In the genomic region with DNA sequence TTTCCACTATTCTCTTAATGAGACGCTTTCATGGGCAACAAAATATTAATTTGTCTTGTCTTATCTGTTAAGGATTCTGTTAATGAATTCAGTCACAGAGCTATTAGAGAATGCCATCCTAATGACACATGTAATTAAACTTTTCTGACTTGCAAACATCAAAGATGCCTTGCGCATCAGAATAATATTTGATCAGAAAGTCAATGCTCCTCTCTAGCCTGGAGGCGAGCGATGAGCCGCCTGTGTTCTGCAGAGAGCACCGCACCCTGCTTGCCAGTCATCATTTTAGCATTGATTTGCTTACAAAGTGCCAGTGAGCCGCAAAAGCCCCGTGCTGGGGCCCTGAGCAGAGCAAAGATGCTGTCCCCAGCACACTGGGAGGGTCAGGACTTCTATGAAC, we compare ENCODE assay signal across 21 mouse cellular contexts.
DNase-seq lines count a peak whose midpoint lies in the region; ATAC-seq lines count a peak whose summit lies in the region.
"Had no signal": no experiment of that assay in that cellular context is flagged by ENCODE, and none has a peak within 500 bp of the region (broad histone marks: within the 10 kb centered on the region; RNA-seq: fewer than 3 reads in every experiment).

No protein-coding gene starts in this region.

- H3K9ac ChIP-seq in forebrain, embryonic 14.5 days (ENCODE audit: low read length): no peak overlapping the region
- no peak overlapping the region for H3K9ac ChIP-seq in forebrain, embryonic 11.5 days (ENCODE audit: low read length)
- no peak overlapping the region for H3K9ac ChIP-seq in hindbrain, embryonic 16.5 days (ENCODE audit: low read depth, low read length)
- no peak overlapping the region for H3K9ac ChIP-seq in hindbrain, embryonic 14.5 days
- H3K9ac ChIP-seq in midbrain, embryonic 16.5 days (ENCODE audit: low read depth, low read length): no peak overlapping the region
- H3K9ac ChIP-seq: embryonic facial prominence, embryonic 13.5 days; heart, embryonic 12.5 days; intestine, embryonic 15.5 days had no signal

- no peaks in the 10 kb centered on the region for H3K9me3 ChIP-seq in forebrain, embryonic 14.5 days (replicated peaks; ENCODE audit: control insufficient read depth, low read length)
- H3K9me3 ChIP-seq in forebrain, embryonic 11.5 days (ENCODE audit: control insufficient read depth, low read length): no peaks in the 10 kb centered on the region
- H3K9me3 ChIP-seq in hindbrain, embryonic 16.5 days (ENCODE audit: control insufficient read depth, low read length): no peaks in the 10 kb centered on the region
- H3K9me3 ChIP-seq in hindbrain, embryonic 14.5 days (ENCODE audit: control insufficient read depth, low read length): no peaks in the 10 kb centered on the region
- H3K9me3 ChIP-seq in midbrain, embryonic 16.5 days (replicated peaks; ENCODE audit: control insufficient read depth, low read length, poor library complexity, severe bottlenecking): no peaks in the 10 kb centered on the region
- no peaks in the 10 kb centered on the region for H3K9me3 ChIP-seq in midbrain, embryonic 10.5 days (replicated peaks)
- H3K9me3 ChIP-seq: embryonic facial prominence, embryonic 13.5 days; heart, embryonic 12.5 days; hindbrain, embryonic 10.5 days; intestine, embryonic 15.5 days had no signal

- no peak overlapping the region for H3K4me2 ChIP-seq in forebrain, embryonic 14.5 days (ENCODE audit: low read length)
- H3K4me2 ChIP-seq in forebrain, embryonic 11.5 days (ENCODE audit: low read depth, low read length, severe bottlenecking): no peak overlapping the region
- no peak overlapping the region for H3K4me2 ChIP-seq in hindbrain, embryonic 16.5 days (ENCODE audit: low read length)
- H3K4me2 ChIP-seq in hindbrain, embryonic 14.5 days (replicated peaks): no peak overlapping the region
- H3K4me2 ChIP-seq in midbrain, embryonic 16.5 days (ENCODE audit: low read length): no peak overlapping the region
- H3K4me2 ChIP-seq: embryonic facial prominence, embryonic 13.5 days; heart, embryonic 12.5 days; intestine, embryonic 15.5 days had no signal

- DNase-seq in forebrain, embryonic 14.5 days (ENCODE audit: low spot score): peak; percentile 15
- no peak for DNase-seq in forebrain, embryonic 11.5 days (ENCODE audit: low spot score)
- DNase-seq in hindbrain, embryonic 14.5 days (ENCODE audit: low spot score): no peak
- DNase-seq in midbrain, embryonic 10.5 days (ENCODE audit: low spot score): no peak
- DNase-seq in kidney, postnatal 14 days: no peak
- DNase-seq: adrenal gland, postnatal 14 days; B cell, adult 2 months; cerebellum, adult 18-20 months; cerebellum, adult 9-11 months; cerebellum, postnatal 36 days; gastrocnemius, adult 2 months; gastrocnemius, postnatal 25 days had no signal

- H3K36me3 ChIP-seq in forebrain, embryonic 14.5 days (ENCODE audit: control insufficient read depth, insufficient read depth, low read length): no peaks in the 10 kb centered on the region
- no peaks in the 10 kb centered on the region for H3K36me3 ChIP-seq in forebrain, embryonic 11.5 days (ENCODE audit: control insufficient read depth, insufficient read depth, low read length)
- H3K36me3 ChIP-seq in hindbrain, embryonic 16.5 days (ENCODE audit: control insufficient read depth, insufficient read depth, low read length): no peaks in the 10 kb centered on the region
- no peaks in the 10 kb centered on the region for H3K36me3 ChIP-seq in hindbrain, embryonic 14.5 days (replicated peaks; ENCODE audit: control insufficient read depth, insufficient read depth)
- H3K36me3 ChIP-seq in midbrain, embryonic 16.5 days (ENCODE audit: control insufficient read depth, insufficient read depth, low read length): no peaks in the 10 kb centered on the region
- no peaks in the 10 kb centered on the region for H3K36me3 ChIP-seq in midbrain, embryonic 10.5 days
- H3K36me3 ChIP-seq: embryonic facial prominence, embryonic 13.5 days; heart, embryonic 12.5 days; hindbrain, embryonic 10.5 days; intestine, embryonic 15.5 days had no signal

- no peak overlapping the region for H3K4me3 ChIP-seq in forebrain, embryonic 14.5 days (ENCODE audit: low read depth, low read length)
- no peak overlapping the region for H3K4me3 ChIP-seq in forebrain, embryonic 11.5 days (ENCODE audit: low read depth, low read length)
- H3K4me3 ChIP-seq in hindbrain, embryonic 16.5 days (ENCODE audit: low read length): no peak overlapping the region
- H3K4me3 ChIP-seq in hindbrain, embryonic 14.5 days (replicated peaks; ENCODE audit: low read length): no peak overlapping the region
- H3K4me3 ChIP-seq in midbrain, embryonic 16.5 days (ENCODE audit: low read depth, low read length): no peak overlapping the region
- H3K4me3 ChIP-seq in midbrain, embryonic 10.5 days: no peak overlapping the region
- H3K4me3 ChIP-seq: embryonic facial prominence, embryonic 13.5 days; gastrocnemius, adult 2 months; heart, embryonic 12.5 days; hindbrain, embryonic 10.5 days; intestine, embryonic 15.5 days had no signal

- H3K27ac ChIP-seq in forebrain, embryonic 14.5 days (ENCODE audit: low read depth, low read length): no peak overlapping the region
- H3K27ac ChIP-seq in forebrain, embryonic 11.5 days (ENCODE audit: low read depth, low read length): no peak overlapping the region
- H3K27ac ChIP-seq in hindbrain, embryonic 16.5 days (ENCODE audit: low read depth, low read length): peak overlapping the region; percentile 4; the same call in 1 of the 2 replicates
- H3K27ac ChIP-seq in hindbrain, embryonic 14.5 days: no peak overlapping the region
- H3K27ac ChIP-seq in midbrain, embryonic 16.5 days (ENCODE audit: low read length): peak overlapping the region; percentile 26; the same call in 1 of the 2 replicates
- H3K27ac ChIP-seq in midbrain, embryonic 10.5 days (replicated peaks): no peak overlapping the region
- H3K27ac ChIP-seq: embryonic facial prominence, embryonic 13.5 days; gastrocnemius, adult 2 months; hindbrain, embryonic 10.5 days; intestine, embryonic 15.5 days had no signal

- H3K4me1 ChIP-seq in forebrain, embryonic 14.5 days (ENCODE audit: control insufficient read depth, insufficient read depth, low read length): peaks cover 12% of the 10 kb centered on the region
- no peaks in the 10 kb centered on the region; the same call in 1 of the 2 replicates for H3K4me1 ChIP-seq in forebrain, embryonic 11.5 days (replicated peaks; ENCODE audit: control insufficient read depth, insufficient read depth, low read length)
- peaks cover 6% of the 10 kb centered on the region for H3K4me1 ChIP-seq in hindbrain, embryonic 16.5 days (ENCODE audit: control insufficient read depth, insufficient read depth, low read depth, low read length)
- peaks cover 14% of the 10 kb centered on the region; the same call in 1 of the 2 replicates for H3K4me1 ChIP-seq in hindbrain, embryonic 14.5 days (replicated peaks; ENCODE audit: control insufficient read depth, insufficient read depth, low read length)
- peaks cover 14% of the 10 kb centered on the region for H3K4me1 ChIP-seq in midbrain, embryonic 16.5 days (ENCODE audit: control insufficient read depth, insufficient read depth, low read length)
- H3K4me1 ChIP-seq in midbrain, embryonic 10.5 days: peaks cover 14% of the 10 kb centered on the region

- no peak for ATAC-seq in forebrain, embryonic 14.5 days
- ATAC-seq in forebrain, embryonic 11.5 days (replicated peaks; ENCODE audit: low FRiP score): no peak
- no peak for ATAC-seq in hindbrain, embryonic 16.5 days
- ATAC-seq in hindbrain, embryonic 14.5 days (ENCODE audit: low FRiP score): no peak
- peak; percentile 40; the same call in 1 of the 2 replicates for ATAC-seq in midbrain, embryonic 16.5 days
- ATAC-seq: activated CD4-positive, CD25-positive, alpha-beta regulatory T cell, adult 4 months; CD4-positive, CD25-positive, alpha-beta regulatory T cell, adult 4 months; intestine, embryonic 15.5 days; Patski had no signal

- no peaks in the 10 kb centered on the region for H3K27me3 ChIP-seq in forebrain, embryonic 14.5 days (replicated peaks; ENCODE audit: control insufficient read depth, insufficient read depth, low read length)
- no peaks in the 10 kb centered on the region for H3K27me3 ChIP-seq in forebrain, embryonic 11.5 days (ENCODE audit: control insufficient read depth, insufficient read depth, low read length)
- H3K27me3 ChIP-seq in hindbrain, embryonic 16.5 days (replicated peaks; ENCODE audit: control insufficient read depth, insufficient read depth, low read length): no peaks in the 10 kb centered on the region
- no peaks in the 10 kb centered on the region for H3K27me3 ChIP-seq in hindbrain, embryonic 14.5 days (ENCODE audit: control insufficient read depth, insufficient read depth, low read length)
- no peaks in the 10 kb centered on the region for H3K27me3 ChIP-seq in midbrain, embryonic 16.5 days (ENCODE audit: control insufficient read depth, insufficient read depth, low read depth, low read length)
- no peaks in the 10 kb centered on the region for H3K27me3 ChIP-seq in midbrain, embryonic 10.5 days (ENCODE audit: low read depth, poor library complexity, severe bottlenecking)
- H3K27me3 ChIP-seq: embryonic facial prominence, embryonic 13.5 days; heart, embryonic 12.5 days; intestine, embryonic 15.5 days had no signal

- 69% methylated on average over 8 of the region's 8 CpGs for WGBS in forebrain, embryonic 14.5 days
- WGBS in forebrain, embryonic 11.5 days: 75% methylated on average over 8 of the region's 8 CpGs
- 47% methylated on average over 8 of the region's 8 CpGs for WGBS in hindbrain, embryonic 16.5 days
- WGBS in hindbrain, embryonic 14.5 days: 50% methylated on average over 8 of the region's 8 CpGs
- 54% methylated on average over 8 of the region's 8 CpGs for WGBS in midbrain, embryonic 16.5 days
- WGBS in midbrain, embryonic 10.5 days: 83% methylated on average over 8 of the region's 8 CpGs

Comparison
In these comparisons a context has a peak if more than half of its experiments do, and no peak if none do; other contexts are left out.
1. H3K27ac ChIP-seq: peak in hindbrain, embryonic 16.5 days (single experiment) and midbrain, embryonic 16.5 days (single experiment); none in forebrain, embryonic 14.5 days (single experiment), forebrain, embryonic 11.5 days (single experiment), hindbrain, embryonic 14.5 days (single experiment) and midbrain, embryonic 10.5 days (single experiment).